Mouse (Mus musculus) ES-Bruce4 (cell line): ENCODE measurements around the gene Dusp16. TPM values are rescaled to one million over a fixed set of nuclear protein-coding genes. Genes with fewer than 3 reads are reported as not detected.

Experiments used
- H3K27ac ChIP-seq: 2 replicates; pipeline ENCODE4 v1.5.1; 2012; ENCODE audit warnings: low read length, inconsistent platforms; ENCODE audit not compliant: insufficient read depth
- H3K27me3 ChIP-seq: 2 replicates; pipeline ENCODE4 v1.6.1; 2012; ENCODE audit warnings: mild to moderate bottlenecking, low read length, inconsistent platforms; ENCODE audit not compliant: control insufficient read depth, poor library complexity, insufficient read depth, severe bottlenecking
- H3K36me3 ChIP-seq: 2 replicates; pipeline ENCODE4 v1.6.1; 2012; ENCODE audit warnings: inconsistent platforms, mild to moderate bottlenecking, low read length, moderate library complexity; ENCODE audit not compliant: control insufficient read depth, poor library complexity, insufficient read depth, severe bottlenecking
- H3K4me1 ChIP-seq: one replicate; pipeline ENCODE4 v1.8.1; 2011; ENCODE audit warnings: low read length; ENCODE audit not compliant: control insufficient read depth, insufficient read depth
- H3K4me3 ChIP-seq: 2 replicates; pipeline ENCODE4 v1.5.1; 2011; ENCODE audit warnings: low read depth, mild to moderate bottlenecking, low read length
- H3K9ac ChIP-seq: 2 replicates; pipeline ENCODE4 v1.6.1; 2012; ENCODE audit warnings: low read depth, mild to moderate bottlenecking, inconsistent platforms; ENCODE audit not compliant: poor library complexity, severe bottlenecking
- H3K9me3 ChIP-seq: replicated peaks from 2 replicates; pipeline ENCODE4 v1.6.1; 2012; ENCODE audit warnings: mild to moderate bottlenecking, low read length, inconsistent platforms; ENCODE audit not compliant: control insufficient read depth, poor library complexity, insufficient read depth, severe bottlenecking
- CTCF ChIP-seq: IDR thresholded peaks from one replicate; pipeline ENCODE4 v1.8.1; 2011; ENCODE audit warnings: low read depth, low read length
- EP300 ChIP-seq: IDR thresholded peaks from 2 replicates; pipeline ENCODE4 v1.6.1; 2011; ENCODE audit warnings: low read depth, low read length; ENCODE audit not compliant: insufficient read depth
- POLR2A ChIP-seq: IDR thresholded peaks from one replicate; pipeline ENCODE4 v1.8.1; 2011; ENCODE audit warnings: low read length; ENCODE audit not compliant: insufficient read depth
- polyA plus RNA-seq: library from polyadenylated mRNA; stranded (reverse); fragments of >200 nt; gene quantifications from 2 replicates; pipeline ENCODE4 v1.2.4, GENCODE M21; 2011; ENCODE audit warnings: low read depth; ENCODE audit not compliant: missing spikeins, insufficient read depth, insufficient read length

Dusp16 gene
- polyA plus RNA-seq, 1 experiment: 35.6 TPM

GRCm38 (mm10) chr6:134736853-134737252 lies 55.6 kb downstream of the Dusp16 start:
- H3K27me3 ChIP-seq: no peaks in the 10 kb centered on the region
- H3K9me3 ChIP-seq: no peaks in the 10 kb centered on the region
- peaks cover 4% of the 10 kb centered on the region; the same call in 1 of the 2 replicates for H3K36me3 ChIP-seq
- no peak overlapping the region for H3K4me3 ChIP-seq
- no peak overlapping the region for H3K9ac ChIP-seq
- H3K4me1 ChIP-seq: no peaks in the 10 kb centered on the region
- TF ChIP-seq CTCF: no peak
- no peak for TF ChIP-seq EP300
- no peak for TF ChIP-seq POLR2A
- H3K27ac ChIP-seq: no peak overlapping the region

- H3K36me3 ChIP-seq: peaks cover 2% of the 10 kb centered on the region; the same call in 1 of the 2 replicates
- no peak for TF ChIP-seq EP300
- TF ChIP-seq CTCF: no peak
- no peak for TF ChIP-seq POLR2A
- H3K9me3 ChIP-seq: no peaks in the 10 kb centered on the region
- H3K4me1 ChIP-seq: no peaks in the 10 kb centered on the region
- H3K27me3 ChIP-seq: no peaks in the 10 kb centered on the region
- H3K4me3 ChIP-seq: no peak overlapping the region
- H3K27ac ChIP-seq: no peak overlapping the region
- no peak overlapping the region for H3K9ac ChIP-seq
Observed at GRCm38 (mm10) chr6:134733800-134734221, 58.6 kb downstream of the Dusp16 start.

- H3K9ac ChIP-seq: no peak overlapping the region
- H3K9me3 ChIP-seq: no peaks in the 10 kb centered on the region
- no peaks in the 10 kb centered on the region; the same call in 1 of the 2 replicates for H3K36me3 ChIP-seq
- TF ChIP-seq EP300: no peak
- TF ChIP-seq CTCF: no peak
- TF ChIP-seq POLR2A: no peak
- H3K27ac ChIP-seq: no peak overlapping the region
- H3K4me1 ChIP-seq: no peaks in the 10 kb centered on the region
- no peaks in the 10 kb centered on the region for H3K27me3 ChIP-seq
- H3K4me3 ChIP-seq: no peak overlapping the region
Observed at GRCm38 (mm10) chr6:134732813-134733212, 59.6 kb downstream of the Dusp16 start.

- no peaks in the 10 kb centered on the region for H3K4me1 ChIP-seq
- H3K27me3 ChIP-seq: no peaks in the 10 kb centered on the region
- no peak for TF ChIP-seq CTCF
- TF ChIP-seq POLR2A: no peak
- no peak for TF ChIP-seq EP300
- no peaks in the 10 kb centered on the region for H3K9me3 ChIP-seq
- no peak overlapping the region for H3K9ac ChIP-seq
- H3K4me3 ChIP-seq: no peak overlapping the region
- H3K27ac ChIP-seq: no peak overlapping the region
- H3K36me3 ChIP-seq: no peaks in the 10 kb centered on the region; the same call in 1 of the 2 replicates
Observed at GRCm38 (mm10) chr6:134730978-134731377, 61.4 kb downstream of the Dusp16 start.

GRCm38 (mm10) chr6:134725406-134725805 lies 67.0 kb downstream of the Dusp16 start:
- Histone ChIP-seq H3K36me3 (no peaks in the 10 kb centered on the region), H3K4me1 (no peaks in the 10 kb centered on the region), H3K4me3 (no peak overlapping the region), H3K27me3 (no peaks in the 10 kb centered on the region), H3K9ac (no peak overlapping the region), H3K27ac (no peak overlapping the region), H3K9me3 (no peaks in the 10 kb centered on the region)
- no peak for TF ChIP-seq CTCF

GRCm38 (mm10) chr6:134723833-134724553 lies 68.4 kb downstream of the Dusp16 start:
- Histone ChIP-seq H3K36me3 (no peaks in the 10 kb centered on the region), H3K4me3 (no peak overlapping the region), H3K4me1 (no peaks in the 10 kb centered on the region), H3K9me3 (no peaks in the 10 kb centered on the region), H3K9ac (no peak overlapping the region), H3K27me3 (no peaks in the 10 kb centered on the region), H3K27ac (no peak overlapping the region)
- TF ChIP-seq CTCF (no peak), POLR2A (no peak)
